ENCODE assay signal across 8 mouse cellular contexts in genomic region chr13:35166080-35166479, GRCm38 (mm10).
DNase-seq lines count a peak whose midpoint lies in the region; ATAC-seq and TF ChIP-seq lines count a peak whose summit lies in the region.
"Had no signal": no experiment of that assay in that cellular context is flagged by ENCODE, and none has a peak within 500 bp of the region (broad histone marks: within the 10 kb centered on the region; RNA-seq: fewer than 3 reads in every experiment).

No protein-coding gene starts in this region.

- no peaks in the 10 kb centered on the region for H3K27me3 ChIP-seq in hindbrain, embryonic 14.5 days (ENCODE audit: control insufficient read depth, insufficient read depth, low read length)
- no peaks in the 10 kb centered on the region for H3K27me3 ChIP-seq in hindbrain, embryonic 10.5 days (ENCODE audit: insufficient read depth, poor library complexity, severe bottlenecking)
- H3K27me3 ChIP-seq in midbrain, postnatal 0 days (ENCODE audit: insufficient read depth, low read length) = no peaks in the 10 kb centered on the region
- H3K27me3 ChIP-seq in midbrain, embryonic 10.5 days (ENCODE audit: low read depth, poor library complexity, severe bottlenecking) = no peaks in the 10 kb centered on the region
- H3K27me3 ChIP-seq: lung, embryonic 15.5 days had no signal

- H3K4me2 ChIP-seq in hindbrain, embryonic 14.5 days (replicated peaks) = no peak overlapping the region
- no peak overlapping the region for H3K4me2 ChIP-seq in midbrain, postnatal 0 days (ENCODE audit: low read depth, low read length, poor library complexity, severe bottlenecking)
- H3K4me2 ChIP-seq: lung, embryonic 15.5 days had no signal

- H3K27ac ChIP-seq in hindbrain, embryonic 14.5 days = no peak overlapping the region
- H3K27ac ChIP-seq in hindbrain, embryonic 10.5 days = no peak overlapping the region
- H3K27ac ChIP-seq in midbrain, postnatal 0 days (ENCODE audit: low read depth, low read length) = no peak overlapping the region
- H3K27ac ChIP-seq in midbrain, embryonic 10.5 days (replicated peaks) = no peak overlapping the region
- H3K27ac ChIP-seq: lung, embryonic 15.5 days had no signal

- no peaks in the 10 kb centered on the region for H3K9me3 ChIP-seq in hindbrain, embryonic 14.5 days (ENCODE audit: control insufficient read depth, low read length)
- H3K9me3 ChIP-seq in hindbrain, embryonic 10.5 days = no peaks in the 10 kb centered on the region
- no peaks in the 10 kb centered on the region for H3K9me3 ChIP-seq in midbrain, postnatal 0 days (ENCODE audit: low read length)
- no peaks in the 10 kb centered on the region for H3K9me3 ChIP-seq in midbrain, embryonic 10.5 days (replicated peaks)
- H3K9me3 ChIP-seq: lung, embryonic 15.5 days had no signal

- H3K9ac ChIP-seq in hindbrain, embryonic 14.5 days = no peak overlapping the region
- H3K9ac ChIP-seq in midbrain, postnatal 0 days (replicated peaks; ENCODE audit: low read length, poor library complexity, severe bottlenecking) = no peak overlapping the region
- H3K9ac ChIP-seq: lung, embryonic 15.5 days had no signal

- no peak overlapping the region for H3K4me3 ChIP-seq in hindbrain, embryonic 14.5 days (replicated peaks; ENCODE audit: low read length)
- H3K4me3 ChIP-seq in hindbrain, embryonic 10.5 days = no peak overlapping the region
- H3K4me3 ChIP-seq in midbrain, postnatal 0 days (ENCODE audit: low read depth, low read length) = no peak overlapping the region
- no peak overlapping the region for H3K4me3 ChIP-seq in midbrain, embryonic 10.5 days
- H3K4me3 ChIP-seq: lung, embryonic 15.5 days had no signal

- DNase-seq in hindbrain, embryonic 14.5 days (ENCODE audit: low spot score) = peak; percentile 50
- DNase-seq in hindbrain, embryonic 10.5 days (ENCODE audit: low spot score) = no peak
- peak; percentile 32 for DNase-seq in midbrain, postnatal 0 days (ENCODE audit: low spot score)
- DNase-seq in midbrain, embryonic 10.5 days (ENCODE audit: low spot score) = no peak
- DNase-seq in adrenal gland, postnatal 4 days (ENCODE audit: low spot score in 2 of 2) = peak; percentile 14
- peak; percentile 56 for DNase-seq in heart, postnatal 4 days
- DNase-seq in frontal cortex, postnatal 25 days (ENCODE audit: low spot score in 2 of 2) = no peak

- no peaks in the 10 kb centered on the region for H3K36me3 ChIP-seq in hindbrain, embryonic 14.5 days (replicated peaks; ENCODE audit: control insufficient read depth, insufficient read depth)
- H3K36me3 ChIP-seq in hindbrain, embryonic 10.5 days = no peaks in the 10 kb centered on the region
- no peaks in the 10 kb centered on the region for H3K36me3 ChIP-seq in midbrain, postnatal 0 days (ENCODE audit: insufficient read depth, low read length)
- no peaks in the 10 kb centered on the region for H3K36me3 ChIP-seq in midbrain, embryonic 10.5 days
- H3K36me3 ChIP-seq: lung, embryonic 15.5 days had no signal

- 50% methylated on average over 5 of the region's 5 CpGs for WGBS in hindbrain, embryonic 14.5 days
- WGBS in hindbrain, embryonic 10.5 days = 79% methylated on average over 5 of the region's 5 CpGs
- WGBS in midbrain, postnatal 0 days = 45% methylated on average over 5 of the region's 5 CpGs
- 83% methylated on average over 5 of the region's 5 CpGs for WGBS in midbrain, embryonic 10.5 days

- no peak for TF ChIP-seq CTCF in midbrain, postnatal 0 days (IDR thresholded peaks at IDR 0.05)

- H3K4me1 ChIP-seq in hindbrain, embryonic 14.5 days (replicated peaks; ENCODE audit: control insufficient read depth, insufficient read depth, low read length) = no peaks in the 10 kb centered on the region
- no peaks in the 10 kb centered on the region for H3K4me1 ChIP-seq in hindbrain, embryonic 10.5 days (replicated peaks)
- H3K4me1 ChIP-seq in midbrain, postnatal 0 days (ENCODE audit: insufficient read depth, low read length) = no peaks in the 10 kb centered on the region
- peaks cover 6% of the 10 kb centered on the region for H3K4me1 ChIP-seq in midbrain, embryonic 10.5 days

- no peak for ATAC-seq in hindbrain, embryonic 14.5 days (ENCODE audit: low FRiP score)
- ATAC-seq in midbrain, postnatal 0 days (ENCODE audit: low FRiP score) = no peak

Comparison
In these comparisons a context has a peak if more than half of its experiments do, and no peak if none do; other contexts are left out.
1. DNase-seq: peak in hindbrain, embryonic 14.5 days (single experiment), midbrain, postnatal 0 days (single experiment), adrenal gland, postnatal 4 days (2 of 2) and heart, postnatal 4 days (single experiment); none in hindbrain, embryonic 10.5 days (single experiment), midbrain, embryonic 10.5 days (single experiment) and frontal cortex, postnatal 25 days (0 of 2).